Mouse (Mus musculus): ENCODE measurements around the gene Fgfr1op2.
A peak's percentile ranks its signal among the peaks of the same experiment; 100 is the strongest.

GRCm38 (mm10) chr6:146577310-146578109 lies 507 bp downstream of the Fgfr1op2 start, which contains the start of gene Ints13:
- peak; percentile 44; the same call in 1 of the 2 replicates for TF ChIP-seq EP300 (IDR thresholded peaks at IDR 0.05)
- no peak; the same call in 1 of the 2 replicates for TF ChIP-seq CTCF (IDR thresholded peaks at IDR 0.05)
